Comparison of ENCODE assay signal across 13 mouse cellular contexts in the genomic region with DNA sequence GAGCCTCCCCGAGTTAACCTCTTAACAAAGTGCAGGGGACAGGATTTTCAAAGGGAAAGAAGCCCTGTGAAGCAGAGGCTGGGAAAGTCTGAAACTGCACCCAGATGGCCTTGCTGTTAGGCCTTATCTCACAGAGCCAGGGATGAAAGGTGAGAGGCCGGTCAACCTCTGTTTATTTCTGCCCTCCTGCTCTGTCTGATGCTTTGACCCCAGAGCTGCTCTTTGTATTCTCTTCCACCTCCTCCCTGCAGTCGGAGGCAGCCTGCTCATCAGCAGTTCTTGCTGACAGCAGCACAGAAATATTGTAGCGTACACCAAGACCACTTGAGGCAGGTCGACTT.
A peak's percentile ranks its signal among the peaks of the same experiment; 100 is the strongest.
DNase-seq lines count a peak whose midpoint lies in the region; ATAC-seq lines count a peak whose summit lies in the region.
"Had no signal": no experiment of that assay in that cellular context is flagged by ENCODE, and none has a peak within 500 bp of the region (broad histone marks: within the 10 kb centered on the region; RNA-seq: fewer than 3 reads in every experiment).

No protein-coding gene starts in this region.

- peaks cover 33% of the 10 kb centered on the region for H3K4me1 ChIP-seq in midbrain, embryonic 10.5 days
- H3K4me1 ChIP-seq in midbrain, embryonic 14.5 days (ENCODE audit: control insufficient read depth, insufficient read depth, low read length) = peaks cover 7% of the 10 kb centered on the region; the same call in 1 of the 2 replicates
- H3K4me1 ChIP-seq in limb, embryonic 10.5 days = peaks cover 39% of the 10 kb centered on the region

- ATAC-seq in midbrain, embryonic 14.5 days (ENCODE audit: low FRiP score, low TSS enrichment) = no peak

- H3K27me3 ChIP-seq in midbrain, embryonic 10.5 days (ENCODE audit: low read depth, poor library complexity, severe bottlenecking) = no peaks in the 10 kb centered on the region
- no peaks in the 10 kb centered on the region for H3K27me3 ChIP-seq in midbrain, embryonic 14.5 days (ENCODE audit: control insufficient read depth, insufficient read depth, low read length)
- H3K27me3 ChIP-seq in limb, embryonic 10.5 days (ENCODE audit: low read depth, poor library complexity, severe bottlenecking) = no peaks in the 10 kb centered on the region

- no peaks in the 10 kb centered on the region for H3K36me3 ChIP-seq in midbrain, embryonic 10.5 days
- H3K36me3 ChIP-seq in midbrain, embryonic 14.5 days (ENCODE audit: control insufficient read depth, insufficient read depth, low read length) = no peaks in the 10 kb centered on the region
- no peaks in the 10 kb centered on the region for H3K36me3 ChIP-seq in limb, embryonic 10.5 days

- no peak overlapping the region for H3K4me2 ChIP-seq in midbrain, embryonic 14.5 days (ENCODE audit: low read length)

- H3K9ac ChIP-seq in midbrain, embryonic 14.5 days (replicated peaks; ENCODE audit: low read length) = no peak overlapping the region

- no peaks in the 10 kb centered on the region for H3K9me3 ChIP-seq in midbrain, embryonic 10.5 days (replicated peaks)
- H3K9me3 ChIP-seq in midbrain, embryonic 14.5 days (ENCODE audit: control insufficient read depth, low read length) = no peaks in the 10 kb centered on the region
- H3K9me3 ChIP-seq in limb, embryonic 10.5 days (replicated peaks) = no peaks in the 10 kb centered on the region

- peak; percentile 4 for DNase-seq in adrenal gland, adult 2 months
- no peak for DNase-seq in adrenal gland, postnatal 4 days (ENCODE audit: low spot score in 2 of 2)
- peak; percentile 33 for DNase-seq in midbrain, embryonic 10.5 days (ENCODE audit: low spot score)
- no peak for DNase-seq in midbrain, embryonic 14.5 days
- DNase-seq in limb, embryonic 10.5 days (ENCODE audit: low spot score) = no peak
- peak; percentile 17 to 50 for DNase-seq in spleen, postnatal 36 days (ENCODE audit: low spot score in 2 of 2)
- DNase-seq in urinary bladder, postnatal 4 days (ENCODE audit: low spot score in 2 of 2) = no peak
- DNase-seq in thymus, adult 18-20 months = no peak
- DNase-seq: cerebellum, adult 9-11 months; kidney, postnatal 4 days; left cerebral cortex, postnatal 4 days; right cerebral cortex, postnatal 4 days had no signal

- peak overlapping the region; percentile 73 for H3K27ac ChIP-seq in midbrain, embryonic 10.5 days (replicated peaks)
- no peak overlapping the region for H3K27ac ChIP-seq in midbrain, embryonic 14.5 days (replicated peaks; ENCODE audit: low read depth, low read length)
- peak overlapping the region; percentile 50 for H3K27ac ChIP-seq in limb, embryonic 10.5 days

- 27% methylated on average over 5 of the region's 5 CpGs for WGBS in midbrain, embryonic 10.5 days
- WGBS in midbrain, embryonic 14.5 days = 24% methylated on average over 5 of the region's 5 CpGs
- 8% methylated on average over 5 of the region's 5 CpGs for WGBS in limb, embryonic 10.5 days

- H3K4me3 ChIP-seq in midbrain, embryonic 10.5 days = no peak overlapping the region
- no peak overlapping the region for H3K4me3 ChIP-seq in midbrain, embryonic 14.5 days (replicated peaks; ENCODE audit: low read depth, low read length)
- no peak overlapping the region; the same call in 1 of the 2 replicates for H3K4me3 ChIP-seq in limb, embryonic 10.5 days
- H3K4me3 ChIP-seq: megakaryocyte, embryonic 14.5 days had no signal

Comparison
In these comparisons a context has a peak if more than half of its experiments do, and no peak if none do; other contexts are left out.
1. DNase-seq: peak in adrenal gland, adult 2 months (single experiment), midbrain, embryonic 10.5 days (single experiment) and spleen, postnatal 36 days (2 of 2); none in adrenal gland, postnatal 4 days (0 of 2), midbrain, embryonic 14.5 days (single experiment), limb, embryonic 10.5 days (single experiment), urinary bladder, postnatal 4 days (0 of 2) and thymus, adult 18-20 months (0 of 2).